Mouse (Mus musculus) cerebellum, adult (tissue): ENCODE measurements around the gene Olfr220.
A peak's percentile ranks its signal among the peaks of the same experiment; 100 is the strongest.

ENCODE experiments used
- ATAC-seq: cut with Nextera tagmentation; 2 replicates; pipeline ENCODE4 v1.9.2; 2017; ENCODE audit warnings: mild to moderate bottlenecking, moderate library complexity, mixed read lengths; ENCODE audit not compliant: insufficient number of reproducible peaks, low FRiP score, low TSS enrichment

Gene Olfr220

GRCm38 (mm10) chr1:174441782-174442181, at the start of gene Olfr220:
Gene Olfr220, plus strand, starts transcription at chr1:174442082.
- ATAC-seq: no peak

GRCm38 (mm10) chr1:174422959-174423358, 18.9 kb upstream of the Olfr220 start:
- no peak for ATAC-seq

GRCm38 (mm10) chr1:174423764-174424163, 18.1 kb upstream of the Olfr220 start, which contains the start of gene Olfr414:
Gene Olfr414, plus strand, starts transcription at chr1:174424064.
- no peak for ATAC-seq

GRCm38 (mm10) chr1:174426180-174426986, 15.5 kb upstream of the Olfr220 start:
- ATAC-seq: no peak

- no peak for ATAC-seq
Measured at GRCm38 (mm10) chr1:174427402-174427801, 14.5 kb upstream of the Olfr220 start.

- no peak for ATAC-seq
Measured at GRCm38 (mm10) chr1:174428407-174428806, 13.5 kb upstream of the Olfr220 start.

- no peak for ATAC-seq
Measured at GRCm38 (mm10) chr1:174434121-174434520, 7.8 kb upstream of the Olfr220 start.

- no peak for ATAC-seq
Measured at GRCm38 (mm10) chr1:174455100-174455499, 13.2 kb downstream of the Olfr220 start.

- no peak for ATAC-seq
Measured at GRCm38 (mm10) chr1:174465385-174465784, 23.5 kb downstream of the Olfr220 start.

- no peak for ATAC-seq
Measured at GRCm38 (mm10) chr1:174466240-174466639, 24.4 kb downstream of the Olfr220 start.

- peak; percentile 89 for ATAC-seq
Measured at GRCm38 (mm10) chr1:174469736-174470135, 27.9 kb downstream of the Olfr220 start.

- ATAC-seq: no peak
Measured at GRCm38 (mm10) chr1:174482567-174482966, 40.7 kb downstream of the Olfr220 start.

- no peak for ATAC-seq
Measured at GRCm38 (mm10) chr1:174500064-174500463, 58.2 kb downstream of the Olfr220 start.
